In genomic region chr3:83962076-83962475, GRCm38 (mm10) we compare ENCODE assay signal across 15 mouse cellular contexts.
"Had no signal": no experiment of that assay in that cellular context is flagged by ENCODE, and none has a peak within 500 bp of the region (broad histone marks: within the 10 kb centered on the region; RNA-seq: fewer than 3 reads in every experiment).

No protein-coding gene starts in this region.

- H3K9me3 ChIP-seq: limb, embryonic 15.5 days; liver, embryonic 12.5 days; megakaryocyte, embryonic 14.5 days had no signal

- H3K4me1 ChIP-seq: limb, embryonic 15.5 days; liver, embryonic 12.5 days had no signal

- H3K27me3 ChIP-seq: limb, embryonic 15.5 days; liver, embryonic 12.5 days; megakaryocyte, embryonic 14.5 days had no signal

- H3K4me3 ChIP-seq: layer of hippocampus, adult 2 months; limb, embryonic 15.5 days; liver, embryonic 12.5 days; megakaryocyte, embryonic 14.5 days had no signal

- DNase-seq: kidney, adult 18-20 months; kidney, postnatal 10 days; kidney, postnatal 4 days; left cerebral cortex, postnatal 4 days; lung, postnatal 10 days; thymus, postnatal 14 days had no signal

- ATAC-seq: liver, embryonic 12.5 days; midbrain, embryonic 16.5 days had no signal

- H3K9ac ChIP-seq: limb, embryonic 15.5 days; liver, embryonic 12.5 days; lung, embryonic 14.5 days had no signal

- H3K27ac ChIP-seq: layer of hippocampus, adult 2 months; limb, embryonic 15.5 days; liver, embryonic 12.5 days; macrophage; stomach, postnatal 0 days had no signal

- H3K4me2 ChIP-seq: limb, embryonic 15.5 days; liver, embryonic 12.5 days; lung, embryonic 14.5 days; midbrain, embryonic 11.5 days had no signal
